Mouse (Mus musculus) right cerebral cortex, adult 2 months (tissue): Measurements from ENCODE around the gene Pip4k2a.
"Not testable (repeated sequence)": the region's sequence is repeated elsewhere in the genome, so short reads cannot be mapped to it uniquely, and the experiment has no call there.

Experiments used
- DNase-seq, 2 experiments: peaks; one replicate each; pipeline ENCODE4 v3.0.0; 2021 to 2022; ENCODE audit warnings: low spot score in 2 of 2

Gene Pip4k2a

DNA sequence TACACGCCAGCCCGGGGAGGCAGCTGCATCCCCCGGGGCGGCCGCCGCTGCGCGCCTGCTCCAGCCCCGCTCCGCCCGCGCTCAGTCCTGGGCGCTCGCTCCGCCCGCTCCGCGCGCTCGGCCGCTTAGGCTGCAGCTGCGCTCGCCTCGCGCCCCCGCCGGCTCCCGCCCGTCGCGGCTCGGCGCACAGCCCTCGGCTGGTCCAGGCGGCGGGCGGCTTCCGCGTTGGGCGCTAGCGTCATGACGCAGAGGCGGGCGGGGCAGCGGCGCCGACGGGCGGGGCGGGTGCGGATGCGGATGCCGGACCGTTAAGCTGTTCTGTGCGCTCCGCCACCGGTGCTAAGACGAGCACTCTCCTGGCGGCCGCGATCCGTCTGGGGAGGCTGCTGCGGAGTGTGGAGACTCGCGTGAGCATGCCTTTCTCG, at the start of gene Pip4k2a, which contains the start of gene 4930426L09Rik:
Gene Pip4k2a, minus strand, starts transcription at position 73 of the 425 bp plus-strand sequence.
Gene 4930426L09Rik, plus strand, starts transcription at position 290 of the 425 bp plus-strand sequence.
- DNase-seq: peak; percentile 91 to 93

DNA sequence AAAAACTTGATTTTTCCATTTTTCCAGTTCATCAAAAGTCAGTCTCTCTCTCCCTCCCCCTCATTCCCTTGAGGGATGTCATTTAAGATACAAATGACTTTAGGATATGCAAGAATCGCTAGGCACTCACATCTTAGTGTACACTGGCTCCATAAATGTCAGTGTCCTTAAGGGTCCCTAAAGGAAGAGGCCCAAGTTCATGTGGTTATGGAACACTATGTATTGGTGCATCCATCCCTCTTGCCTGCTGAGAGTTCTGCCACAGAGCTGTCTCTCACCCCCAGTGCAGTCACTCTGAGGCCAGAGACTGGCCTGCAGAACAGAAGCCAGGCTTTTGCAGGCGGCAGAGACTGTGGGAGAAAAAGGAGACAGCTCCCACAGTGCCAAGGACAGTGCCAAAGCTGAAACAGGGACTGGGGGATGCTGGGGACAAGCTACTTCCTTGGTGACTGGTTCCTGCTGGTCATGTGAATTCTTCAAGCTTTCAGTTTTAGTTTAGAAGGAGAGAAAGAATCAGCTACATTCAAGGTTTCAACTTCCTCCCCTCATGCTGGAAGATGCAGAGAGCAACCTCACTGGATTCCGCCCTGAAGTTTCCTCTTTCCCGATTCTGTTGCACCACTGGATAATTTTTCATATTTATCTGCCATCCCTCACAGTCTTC, 40.1 kb upstream of the Pip4k2a start:
- no peak for DNase-seq

- DNase-seq: no peak
Measured at GRCm38 (mm10) chr2:19037430-19037829, 39.5 kb upstream of the Pip4k2a start.

DNA sequence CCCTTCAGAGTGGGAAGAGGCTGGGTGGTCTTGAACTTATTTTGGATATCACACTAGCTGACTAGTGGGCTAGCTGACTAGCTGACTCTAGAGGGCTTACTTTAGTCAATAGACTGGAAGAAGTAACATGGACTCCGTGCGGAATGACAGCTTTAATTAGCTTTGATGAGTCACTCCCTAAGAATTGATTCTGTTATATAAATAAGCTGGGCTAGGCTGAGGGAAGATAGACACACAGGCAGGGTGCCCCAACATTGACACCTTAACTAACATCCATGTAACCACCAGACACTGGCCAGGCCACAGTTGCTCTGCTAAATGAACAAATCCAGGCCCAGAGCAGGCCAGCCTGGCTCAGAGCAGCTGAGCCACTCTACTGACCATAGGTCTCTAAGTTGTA, 26.9 kb upstream of the Pip4k2a start:
- no peak for DNase-seq

GRCm38 (mm10) chr2:19018034-19018433, 20.1 kb upstream of the Pip4k2a start:
- no peak for DNase-seq

GRCm38 (mm10) chr2:19016839-19017238, 18.9 kb upstream of the Pip4k2a start:
- DNase-seq: no peak

- no peak for DNase-seq
Measured at GRCm38 (mm10) chr2:19016348-19016747, 18.4 kb upstream of the Pip4k2a start.

GRCm38 (mm10) chr2:19011443-19011842, 13.5 kb upstream of the Pip4k2a start:
- no peak for DNase-seq

- DNase-seq: not testable (repeated sequence)
Measured at GRCm38 (mm10) chr2:19010541-19010940, 12.6 kb upstream of the Pip4k2a start.

GRCm38 (mm10) chr2:19007580-19007979, 9.7 kb upstream of the Pip4k2a start:
- no peak for DNase-seq

GRCm38 (mm10) chr2:19006124-19006523, 8.2 kb upstream of the Pip4k2a start:
- DNase-seq: no peak

DNA sequence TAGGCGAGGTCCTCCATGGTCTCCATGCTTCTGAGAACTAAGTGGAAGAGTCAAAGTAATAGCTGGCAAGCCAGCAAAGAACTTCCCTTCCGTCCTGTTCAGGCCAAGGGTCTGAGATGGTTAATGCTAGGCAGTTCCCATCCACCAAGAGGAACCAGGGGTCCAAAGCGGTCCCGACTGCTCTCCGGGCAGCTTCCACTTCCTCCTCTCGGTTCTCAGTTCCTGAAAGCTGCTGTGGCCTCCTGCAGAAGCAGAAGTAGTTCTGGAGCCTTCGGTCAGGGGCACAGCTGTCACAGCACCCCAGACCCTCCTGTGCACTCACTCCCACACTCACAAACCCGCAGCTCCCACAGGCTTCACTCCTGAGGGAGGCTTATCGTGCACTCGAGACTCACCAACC, 6.9 kb upstream of the Pip4k2a start:
- DNase-seq: no peak

DNA sequence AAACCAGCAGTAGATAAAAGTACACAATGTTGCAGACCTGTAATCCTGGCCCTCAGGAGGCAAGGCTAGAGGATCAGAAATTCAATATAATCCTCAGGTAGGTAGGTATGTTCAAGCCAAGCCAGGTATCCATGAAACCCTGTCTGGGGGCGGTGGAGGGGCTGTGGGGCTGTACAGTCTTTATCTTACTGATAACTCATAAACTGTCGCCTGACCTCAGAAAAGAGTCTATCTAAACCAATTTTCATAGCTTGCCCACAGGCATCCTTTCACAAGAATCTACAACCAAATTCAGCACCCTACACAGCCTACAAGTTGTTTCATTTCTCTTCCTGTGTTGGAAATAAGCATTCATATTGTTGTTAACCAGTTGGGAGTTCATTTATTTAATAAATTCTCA, 1.5 kb upstream of the Pip4k2a start:
- no peak for DNase-seq

DNA sequence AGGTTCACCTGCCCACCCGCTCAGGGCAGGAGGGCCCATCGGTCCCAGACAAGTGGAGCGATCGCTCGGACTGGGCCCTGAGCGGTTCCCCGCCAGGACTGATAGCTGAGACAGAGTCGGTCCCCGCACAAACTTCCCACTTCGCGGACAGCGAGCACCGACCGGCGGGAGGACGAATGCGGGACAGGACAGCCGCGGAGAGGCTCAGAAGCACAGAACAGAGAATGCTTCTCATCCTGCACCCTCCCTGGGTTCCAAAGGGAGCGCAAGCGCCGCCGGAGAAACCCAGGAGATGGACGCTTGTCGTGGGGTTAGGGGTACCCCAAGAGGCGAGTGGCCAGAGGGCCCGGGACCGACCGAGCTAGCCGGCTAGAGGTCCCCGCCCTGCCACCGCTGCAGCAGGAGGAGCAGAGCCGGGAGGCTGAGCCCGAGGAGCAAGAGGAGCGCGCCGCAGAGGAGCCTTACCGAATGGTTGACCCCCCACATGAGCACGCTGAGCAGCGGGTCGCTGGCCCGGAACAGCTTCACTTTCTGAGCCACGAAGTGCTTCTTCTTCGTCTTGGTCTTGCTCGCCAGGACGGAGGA, 447 bp downstream of the Pip4k2a start:
- DNase-seq: peak; percentile 36 to 53

- DNase-seq: peak; percentile 19 to 40
Measured at GRCm38 (mm10) chr2:18996451-18997211, 1.3 kb downstream of the Pip4k2a start.

- DNase-seq: no peak
Measured at GRCm38 (mm10) chr2:18992512-18993510, 5.1 kb downstream of the Pip4k2a start.

DNA sequence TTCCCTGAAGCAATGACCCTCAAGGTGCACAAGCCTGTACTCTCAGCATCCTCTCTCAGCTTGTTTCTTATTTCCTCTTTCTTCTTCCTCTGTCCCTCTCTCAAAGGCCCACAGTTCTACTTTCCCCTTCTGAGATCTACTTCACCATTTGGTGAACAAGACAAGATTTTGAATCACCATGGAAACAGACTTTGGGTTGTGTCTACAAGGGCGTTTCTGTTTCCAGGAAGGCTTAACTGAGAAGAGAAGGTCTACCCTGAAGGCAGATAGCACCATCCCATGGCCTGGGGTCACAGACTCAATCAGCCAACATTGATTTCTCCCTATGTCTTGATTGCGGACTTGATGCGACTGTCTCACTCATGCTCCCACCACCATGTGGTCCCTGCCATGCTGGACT, 9.0 kb downstream of the Pip4k2a start:
- DNase-seq: no peak

- no peak for DNase-seq
Measured at GRCm38 (mm10) chr2:18985506-18985905, 12.4 kb downstream of the Pip4k2a start.

- no peak for DNase-seq
Measured at GRCm38 (mm10) chr2:18984095-18984847, 13.7 kb downstream of the Pip4k2a start.

DNA sequence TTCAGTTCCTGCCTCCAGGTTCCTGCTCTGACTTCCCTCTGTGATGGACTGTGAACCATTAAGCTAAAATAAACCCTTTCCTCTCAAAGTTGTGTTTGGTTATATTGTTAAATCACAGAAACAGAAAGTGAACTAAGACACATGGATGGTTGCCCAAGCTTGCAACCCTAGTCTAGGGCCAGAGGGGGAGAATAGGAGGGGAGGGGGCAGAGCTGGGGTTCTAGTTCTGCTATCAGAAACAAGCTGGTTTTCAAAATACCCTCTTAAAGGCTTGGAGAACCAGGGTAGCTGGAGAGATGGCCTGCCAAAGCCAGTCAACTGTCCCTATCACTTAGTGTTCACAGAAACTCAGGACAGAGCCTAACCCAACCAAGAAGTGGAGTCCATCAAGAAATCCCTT, 14.4 kb downstream of the Pip4k2a start:
- no peak for DNase-seq

DNA sequence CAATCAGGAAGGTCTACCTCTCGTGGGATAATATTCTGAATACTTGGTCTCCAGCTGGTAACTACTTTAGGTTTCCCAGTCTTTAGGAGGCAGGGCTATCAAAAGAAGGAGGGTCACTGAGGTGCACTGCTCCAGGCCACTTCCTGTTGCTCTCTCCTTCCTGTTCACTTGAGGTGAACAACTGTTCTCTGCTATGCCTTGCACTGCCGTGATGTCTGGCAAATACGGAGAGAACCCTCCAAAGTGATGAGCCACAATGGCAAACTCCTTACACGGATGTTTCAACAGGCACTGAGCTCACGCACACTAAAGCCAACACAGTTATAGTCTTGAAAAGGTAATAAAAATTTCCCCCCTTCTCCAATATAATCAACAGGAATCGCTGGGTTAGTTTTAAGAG, 15.3 kb downstream of the Pip4k2a start:
- no peak for DNase-seq
